In genomic region chr19:32102976-32103300, GRCm38 (mm10) we compare ENCODE assay signal across 9 mouse cellular contexts. TPM values are rescaled to one million over a fixed set of nuclear protein-coding genes. Genes with fewer than 3 reads are reported as not detected.
DNase-seq lines count a peak whose midpoint lies in the region; ATAC-seq lines count a peak whose summit lies in the region.
"Had no signal": no experiment of that assay in that cellular context is flagged by ENCODE, and none has a peak within 500 bp of the region (broad histone marks: within the 10 kb centered on the region; RNA-seq: fewer than 3 reads in every experiment).

No protein-coding gene starts in this region.

- H3K9me3 ChIP-seq in neural tube, embryonic 11.5 days (ENCODE audit: control insufficient read depth, low read length) = no peaks in the 10 kb centered on the region
- H3K9me3 ChIP-seq in stomach, embryonic 15.5 days = no peaks in the 10 kb centered on the region
- H3K9me3 ChIP-seq: liver, embryonic 13.5 days had no signal

- no peak overlapping the region for H3K27ac ChIP-seq in neural tube, embryonic 11.5 days (ENCODE audit: low read depth, low read length)
- H3K27ac ChIP-seq in stomach, embryonic 15.5 days = no peak overlapping the region
- H3K27ac ChIP-seq: liver, embryonic 13.5 days had no signal

- peaks cover 5% of the 10 kb centered on the region; the same call in 1 of the 2 replicates for H3K4me1 ChIP-seq in neural tube, embryonic 11.5 days (ENCODE audit: control insufficient read depth, insufficient read depth, low read length)
- H3K4me1 ChIP-seq in stomach, embryonic 15.5 days = 0 out of 2 replicates have a peak, but pooled peaks cover 3% of the 10 kb centered on the region

- no peak for ATAC-seq in neural tube, embryonic 11.5 days (ENCODE audit: insufficient read depth, low FRiP score, low TSS enrichment)
- no peak for ATAC-seq in stomach, embryonic 15.5 days (ENCODE audit: insufficient read depth, low FRiP score, low read depth)

- H3K36me3 ChIP-seq in neural tube, embryonic 11.5 days (ENCODE audit: control insufficient read depth, insufficient read depth, low read length) = no peaks in the 10 kb centered on the region
- no peaks in the 10 kb centered on the region for H3K36me3 ChIP-seq in stomach, embryonic 15.5 days
- H3K36me3 ChIP-seq: liver, embryonic 13.5 days had no signal

- DNase-seq in cerebellum, postnatal 10 days = peak; percentile 12 to 13
- DNase-seq in cerebellum, adult 8-10 months = no peak
- DNase-seq in neural tube, embryonic 11.5 days (ENCODE audit: low spot score) = peak; percentile 47
- no peak for DNase-seq in neural tube, embryonic 10.5 days (ENCODE audit: extremely low spot score, low spot score)
- peak; percentile 23 to 44 for DNase-seq in left cerebral cortex, adult 9 months (ENCODE audit: low spot score in 2 of 2)
- DNase-seq in spleen, adult 12 weeks (ENCODE audit: low spot score) = no peak
- no peak for DNase-seq in lung, postnatal 36 days
- DNase-seq: liver, embryonic 13.5 days had no signal

- peak overlapping the region; percentile 54 for H3K9ac ChIP-seq in neural tube, embryonic 11.5 days (ENCODE audit: low read length)
- no peak overlapping the region for H3K9ac ChIP-seq in stomach, embryonic 15.5 days
- H3K9ac ChIP-seq: liver, embryonic 13.5 days had no signal

- peak overlapping the region; percentile 42 for H3K4me2 ChIP-seq in neural tube, embryonic 11.5 days (ENCODE audit: low read depth)
- H3K4me2 ChIP-seq in stomach, embryonic 15.5 days = 0 out of 2 replicates have a peak overlapping the region, but pooled peaks have one; percentile 14
- H3K4me2 ChIP-seq: liver, embryonic 13.5 days had no signal

- H3K27me3 ChIP-seq in neural tube, embryonic 11.5 days (ENCODE audit: control insufficient read depth, insufficient read depth, low read length) = no peaks in the 10 kb centered on the region
- H3K27me3 ChIP-seq in stomach, embryonic 15.5 days (replicated peaks) = no peaks in the 10 kb centered on the region

- WGBS in neural tube, embryonic 11.5 days = 5% methylated on average over 9 of the region's 9 CpGs
- WGBS in stomach, embryonic 15.5 days = 16% methylated on average over 9 of the region's 9 CpGs

- H3K4me3 ChIP-seq in neural tube, embryonic 11.5 days (ENCODE audit: low read depth, low read length) = peak overlapping the region; percentile 25
- H3K4me3 ChIP-seq in stomach, embryonic 15.5 days (replicated peaks) = no peak overlapping the region
- H3K4me3 ChIP-seq: liver, embryonic 13.5 days had no signal

RNA-seq across cellular contexts. Expression of gene Asah2, which starts 5.1 kb away (rescaled TPM):
- 0.88 and 1.0 TPM in 2 replicates for polyA plus RNA-seq in neural tube, embryonic 11.5 days (2014; fragmentation: Nextera tagmentation; extraction: Ambion mirVana)
- 2.2 and 2.4 TPM in 2 replicates for polyA plus RNA-seq in stomach, embryonic 15.5 days (2015; fragmentation: Nextera tagmentation; extraction: Ambion mirVana)

Comparison
In these comparisons a context has a peak if more than half of its experiments do, and no peak if none do; other contexts are left out.
1. DNase-seq: peak in cerebellum, postnatal 10 days (2 of 2), neural tube, embryonic 11.5 days (single experiment) and left cerebral cortex, adult 9 months (2 of 2); none in cerebellum, adult 8-10 months (single experiment), neural tube, embryonic 10.5 days (single experiment), spleen, adult 12 weeks (single experiment) and lung, postnatal 36 days (single experiment).